Mouse (Mus musculus) kidney, adult 2 months (tissue): ENCODE results near the gene Fer1l5. TPM values are rescaled to one million over a fixed set of nuclear protein-coding genes. Genes with fewer than 3 reads are reported as not detected.

Experiments used
- DNase-seq: peaks from one replicate; pipeline ENCODE4 v3.0.0; 2021
- H3K27ac ChIP-seq: fragments of 200-500 bp; 2 replicates; pipeline ENCODE4 v1.5.1; 2012; ENCODE audit warnings: low read depth, low read length, control low read depth, inconsistent platforms; ENCODE audit not compliant: insufficient read depth
- H3K27me3 ChIP-seq: fragments of 200-500 bp; replicated peaks from 2 replicates; pipeline ENCODE4 v1.6.1; 2012; ENCODE audit warnings: mild to moderate bottlenecking, moderate library complexity, low read length, inconsistent platforms; ENCODE audit not compliant: control insufficient read depth, insufficient read depth
- H3K36me3 ChIP-seq: fragments of 200-500 bp; 2 replicates; pipeline ENCODE4 v1.6.1; 2012; ENCODE audit warnings: mild to moderate bottlenecking, moderate library complexity, low read length, inconsistent platforms; ENCODE audit not compliant: control insufficient read depth, insufficient read depth
- H3K4me1 ChIP-seq: fragments of 200-500 bp; 2 replicates; pipeline ENCODE4 v1.6.1; 2011; ENCODE audit warnings: low read length; ENCODE audit not compliant: control insufficient read depth, insufficient read depth
- H3K4me3 ChIP-seq: fragments of 200-500 bp; 2 replicates; pipeline ENCODE4 v1.5.1; 2011; ENCODE audit warnings: mild to moderate bottlenecking, low read depth, low read length, control low read depth; ENCODE audit not compliant: insufficient read depth
- CTCF ChIP-seq: fragments of 200-500 bp; conservative IDR thresholded peaks from 2 replicates; pipeline ENCODE4 v1.5.1; 2011; ENCODE audit warnings: low read depth, mild to moderate bottlenecking, control low read depth, low read length, moderate library complexity, mixed read lengths; ENCODE audit not compliant: insufficient read depth, insufficient read length
- POLR2A ChIP-seq: fragments of 200-500 bp; IDR thresholded peaks from one replicate; pipeline ENCODE4 v1.6.1; 2011; ENCODE audit warnings: low read depth, low read length, control low read depth
- WGBS: fragments of 180-500 bp; shearing (Covaris S2); methylation state at CpG from one replicate; pipeline ENCODE4 v1.1.7; 2018; 5-methylcytosine and 5-hydroxymethylcytosine counted together
- polyA plus RNA-seq: library from polyadenylated mRNA; depleted of rRNA; stranded (reverse); fragments of >200 nt; gene quantifications from 2 replicates; pipeline ENCODE4 v1.2.3, GENCODE M21; 2012

Fer1l5 gene
- polyA plus RNA-seq, 1 experiment = 0.06 TPM

- no peak for TF ChIP-seq POLR2A
- no peak for TF ChIP-seq CTCF
- peaks cover 5% of the 10 kb centered on the region; the same call in 1 of the 2 replicates for H3K4me1 ChIP-seq
- H3K27ac ChIP-seq = peak within 1 kb of the TSS; percentile 37; the same call in 1 of the 2 replicates
- WGBS = under 1% methylated on average over 56 of the region's 57 CpGs
- no peaks in the 10 kb centered on the region for H3K36me3 ChIP-seq
- DNase-seq = peak; percentile 99
- peak within 1 kb of the TSS; percentile 92 for H3K4me3 ChIP-seq
- no peaks in the 10 kb centered on the region for H3K27me3 ChIP-seq
Measured at GRCm38 (mm10) chr1:36444471-36445464, 72.7 kb downstream of the Fer1l5 start, which contains the start of gene Lman2l. TSS of gene Lman2l (minus strand) at chr1:36445271.

GRCm38 (mm10) chr1:36445508-36445907, 73.4 kb downstream of the Fer1l5 start:
- H3K27me3 ChIP-seq = no peaks in the 10 kb centered on the region
- peaks cover 5% of the 10 kb centered on the region; the same call in 1 of the 2 replicates for H3K4me1 ChIP-seq
- H3K4me3 ChIP-seq = no peak overlapping the region
- 29% methylated on average over 8 of the region's 8 CpGs for WGBS
- H3K27ac ChIP-seq = 0 out of 2 replicates have a peak overlapping the region, but pooled peaks have one; percentile 19
- TF ChIP-seq POLR2A = no peak
- no peak for TF ChIP-seq CTCF
- H3K36me3 ChIP-seq = no peaks in the 10 kb centered on the region
- no peak for DNase-seq

- TF ChIP-seq POLR2A (no peak), CTCF (no peak)
- H3K4me3 ChIP-seq = no peak overlapping the region
- no peak overlapping the region for H3K27ac ChIP-seq
- H3K4me1 ChIP-seq = peaks cover 5% of the 10 kb centered on the region; the same call in 1 of the 2 replicates
- WGBS = 74% methylated on average over 5 of the region's 5 CpGs
- no peak for DNase-seq
- no peaks in the 10 kb centered on the region for H3K36me3 ChIP-seq
- H3K27me3 ChIP-seq = no peaks in the 10 kb centered on the region
Measured at GRCm38 (mm10) chr1:36446106-36446824, 74.2 kb downstream of the Fer1l5 start.

GRCm38 (mm10) chr1:36446841-36447240, 74.8 kb downstream of the Fer1l5 start:
- H3K4me3 ChIP-seq = no peak overlapping the region
- 88% methylated on average over 5 of the region's 5 CpGs for WGBS

GRCm38 (mm10) chr1:36454055-36454815, 82.1 kb downstream of the Fer1l5 start:
- DNase-seq = no peak
- H3K4me3 ChIP-seq = no peak overlapping the region
- H3K27ac ChIP-seq = no peak overlapping the region
- no peaks in the 10 kb centered on the region for H3K4me1 ChIP-seq
- 88% methylated on average over 6 of the region's 6 CpGs for WGBS
- TF ChIP-seq CTCF = peak; percentile 53
- TF ChIP-seq POLR2A = no peak
- H3K27me3 ChIP-seq = no peaks in the 10 kb centered on the region
- H3K36me3 ChIP-seq = no peaks in the 10 kb centered on the region

More at GRCm38 (mm10) chr1:36446841-36447240, 74.8 kb downstream of the Fer1l5 start:
- Histone ChIP-seq H3K4me1 (peaks cover 5% of the 10 kb centered on the region; the same call in 1 of the 2 replicates), H3K27me3 (no peaks in the 10 kb centered on the region), H3K36me3 (no peaks in the 10 kb centered on the region), H3K27ac (no peak overlapping the region)
- TF ChIP-seq POLR2A = no peak
- no peak for TF ChIP-seq CTCF
- no peak for DNase-seq

- Histone ChIP-seq H3K27ac (no peak overlapping the region), H3K27me3 (no peaks in the 10 kb centered on the region), H3K4me1 (no peaks in the 10 kb centered on the region), H3K36me3 (no peaks in the 10 kb centered on the region), H3K4me3 (no peak overlapping the region)
- DNase-seq = no peak
- WGBS = 28% methylated on average over 7 of the region's 7 CpGs
- TF ChIP-seq POLR2A (no peak), CTCF (no peak)
Measured at GRCm38 (mm10) chr1:36457388-36458014, 85.4 kb downstream of the Fer1l5 start.
